Mouse (Mus musculus) liver, postnatal 0 days (tissue): ENCODE measurements around the gene Ppp6r2. TPM values are rescaled to one million over a fixed set of nuclear protein-coding genes. Genes with fewer than 3 reads are reported as not detected.
A peak's percentile ranks its signal among the peaks of the same experiment; 100 is the strongest.

Source experiments
- ATAC-seq: fragments of 200-750 bp; cut with Nextera tagmentation; 2 replicates; pipeline ENCODE4 v1.8.0; 2017; ENCODE audit warnings: mild to moderate bottlenecking, moderate library complexity
- DNase-seq: peaks from one replicate; pipeline ENCODE4 v3.0.0-alpha.2; 2016
- H3K27ac ChIP-seq: fragments of 300-500 bp; sonication (generic); 2 replicates; pipeline ENCODE4 v1.5.1; 2014; ENCODE audit warnings: antibody characterized with exemption, moderate library complexity, mild to moderate bottlenecking, low read depth
- H3K27me3 ChIP-seq: fragments of 300-500 bp; sonication (generic); 2 replicates; pipeline ENCODE4 v1.6.1; 2014; ENCODE audit warnings: low read length, control low read depth, mixed read lengths; ENCODE audit not compliant: insufficient read depth
- H3K36me3 ChIP-seq: fragments of 300-500 bp; sonication (generic); replicated peaks from 2 replicates; pipeline ENCODE4 v1.6.1; 2014; ENCODE audit warnings: mild to moderate bottlenecking, control low read depth, low read length, moderate library complexity, mixed read lengths; ENCODE audit not compliant: insufficient read depth
- H3K4me1 ChIP-seq: fragments of 300-500 bp; sonication (generic); 2 replicates; pipeline ENCODE4 v1.6.1; 2014; ENCODE audit warnings: antibody characterized with exemption, mild to moderate bottlenecking, control low read depth; ENCODE audit not compliant: insufficient read depth
- H3K4me2 ChIP-seq: fragments of 300-500 bp; sonication (generic); 2 replicates; pipeline ENCODE4 v1.6.1; 2014; ENCODE audit warnings: low read depth, mild to moderate bottlenecking, low read length, moderate library complexity, mixed read lengths
- H3K4me3 ChIP-seq: fragments of 300-500 bp; sonication (generic); 2 replicates; pipeline ENCODE4 v1.5.1; 2014; ENCODE audit warnings: low read depth, low read length
- H3K9ac ChIP-seq: fragments of 300-500 bp; sonication (generic); replicated peaks from 2 replicates; pipeline ENCODE4 v1.6.1; 2014; ENCODE audit warnings: mild to moderate bottlenecking, moderate library complexity
- H3K9me3 ChIP-seq: fragments of 300-500 bp; sonication (generic); 2 replicates; pipeline ENCODE4 v1.6.1; 2016; ENCODE audit warnings: mild to moderate bottlenecking, control low read depth, low read length, mixed read lengths
- CTCF ChIP-seq: sonication (generic); IDR thresholded peaks from 2 replicates; pipeline ENCODE4 v1.5.1; 2016; ENCODE audit warnings: antibody characterized with exemption, low read depth
- EP300 ChIP-seq: IDR thresholded peaks from 2 replicates; pipeline ENCODE4 v1.6.1; 2016; ENCODE audit warnings: antibody characterized with exemption, low read depth, mild to moderate bottlenecking
- WGBS: fragments of 180-500 bp; shearing (Covaris S2); extraction: QIAGEN DNeasy Blood & Tissue Kit; methylation state at CpG from one replicate; pipeline ENCODE4 v1.1.7; 2014; ENCODE audit not compliant: insufficient replicate concordance; 5-methylcytosine and 5-hydroxymethylcytosine counted together
- polyA plus RNA-seq: library from polyadenylated mRNA; unstranded; fragments of >200 nt; fragmentation: Nextera tagmentation; extraction: Ambion mirVana; gene quantifications from 2 replicates; pipeline ENCODE4 v1.2.1, GENCODE M21; 2015

Gene Ppp6r2
- polyA plus RNA-seq, 1 experiment from 2014 or later, result 18.1 TPM

GRCm38 (mm10) chr15:89286582-89286981, 75.2 kb downstream of the Ppp6r2 start:
- Histone ChIP-seq H3K4me3 (no peak overlapping the region), H3K27ac (no peak overlapping the region), H3K4me1 (0 out of 2 replicates have a peak, but pooled peaks cover 3% of the 10 kb centered on the region), H3K4me2 (no peak overlapping the region), H3K9ac (no peak overlapping the region), H3K9me3 (no peaks in the 10 kb centered on the region), H3K27me3 (no peaks in the 10 kb centered on the region), H3K36me3 (peaks cover 66% of the 10 kb centered on the region)
- WGBS, result 89% methylated on average over 5 of the region's 5 CpGs
- TF ChIP-seq EP300, result no peak
- TF ChIP-seq CTCF, result no peak
- DNase-seq (no peak), ATAC-seq (no peak)

GRCm38 (mm10) chr15:89288227-89288767, 76.9 kb downstream of the Ppp6r2 start:
- H3K27me3 ChIP-seq, result no peaks in the 10 kb centered on the region
- no peak overlapping the region for H3K9ac ChIP-seq
- H3K4me3 ChIP-seq, result no peak overlapping the region
- no peak for TF ChIP-seq EP300
- no peak for TF ChIP-seq CTCF
- H3K4me2 ChIP-seq, result no peak overlapping the region
- WGBS, result 80% methylated on average over 23 of the region's 23 CpGs
- no peak for DNase-seq
- H3K9me3 ChIP-seq, result no peaks in the 10 kb centered on the region
- no peak for ATAC-seq
- peaks cover 62% of the 10 kb centered on the region for H3K36me3 ChIP-seq
- H3K27ac ChIP-seq, result no peak overlapping the region
- 0 out of 2 replicates have a peak, but pooled peaks cover 3% of the 10 kb centered on the region for H3K4me1 ChIP-seq

- Histone ChIP-seq H3K27me3 (no peaks in the 10 kb centered on the region), H3K4me1 (0 out of 2 replicates have a peak, but pooled peaks cover 3% of the 10 kb centered on the region), H3K36me3 (peaks cover 71% of the 10 kb centered on the region), H3K4me2 (no peak overlapping the region), H3K27ac (no peak overlapping the region), H3K4me3 (no peak overlapping the region), H3K9ac (no peak overlapping the region), H3K9me3 (no peaks in the 10 kb centered on the region)
- ATAC-seq (no peak), DNase-seq (no peak)
- TF ChIP-seq EP300 (no peak), CTCF (no peak)
- 94% methylated on average over 11 of the region's 11 CpGs for WGBS
Observed at GRCm38 (mm10) chr15:89289455-89289854, 78.1 kb downstream of the Ppp6r2 start.

GRCm38 (mm10) chr15:89291521-89291920, 80.2 kb downstream of the Ppp6r2 start:
- peak; percentile 80 for ATAC-seq
- TF ChIP-seq EP300 (no peak), CTCF (no peak)
- Histone ChIP-seq H3K27ac (no peak overlapping the region), H3K4me2 (no peak overlapping the region), H3K9me3 (no peaks in the 10 kb centered on the region), H3K27me3 (no peaks in the 10 kb centered on the region), H3K36me3 (peaks cover 73% of the 10 kb centered on the region), H3K4me1 (no peaks in the 10 kb centered on the region), H3K9ac (no peak overlapping the region), H3K4me3 (no peak overlapping the region)
- DNase-seq, result no peak
- 65% methylated on average over 3 of the region's 3 CpGs for WGBS

- Histone ChIP-seq H3K4me2 (no peak overlapping the region), H3K9me3 (no peaks in the 10 kb centered on the region), H3K27me3 (no peaks in the 10 kb centered on the region), H3K4me3 (no peak overlapping the region), H3K4me1 (no peaks in the 10 kb centered on the region), H3K36me3 (peaks cover 62% of the 10 kb centered on the region), H3K27ac (no peak overlapping the region), H3K9ac (no peak overlapping the region)
- 38% methylated on average over 2 of the region's 2 CpGs for WGBS
- DNase-seq (no peak), ATAC-seq (no peak)
- TF ChIP-seq EP300 (no peak), CTCF (no peak)
Observed at GRCm38 (mm10) chr15:89292795-89293194, 81.4 kb downstream of the Ppp6r2 start.

GRCm38 (mm10) chr15:89293778-89294177, 82.4 kb downstream of the Ppp6r2 start:
- no peak overlapping the region for H3K4me2 ChIP-seq
- no peaks in the 10 kb centered on the region for H3K9me3 ChIP-seq
- H3K4me1 ChIP-seq, result no peaks in the 10 kb centered on the region
- H3K27me3 ChIP-seq, result no peaks in the 10 kb centered on the region
- WGBS, result 87% methylated on average over 10 of the region's 10 CpGs
- no peak for ATAC-seq
- TF ChIP-seq EP300, result no peak
- TF ChIP-seq CTCF, result no peak
- DNase-seq, result no peak
- H3K27ac ChIP-seq, result no peak overlapping the region
- no peak overlapping the region for H3K9ac ChIP-seq
- H3K4me3 ChIP-seq, result no peak overlapping the region
- peaks cover 56% of the 10 kb centered on the region for H3K36me3 ChIP-seq
